Mouse (Mus musculus): ENCODE measurements around the gene Olfr169.
"Not testable (repeated sequence)": the region's sequence is repeated elsewhere in the genome, so short reads cannot be mapped to it uniquely, and the experiment has no call there.

The Olfr169 gene

GRCm38 (mm10) chr16:19571709-19572108 is at the start of gene Olfr169:
TSS of gene Olfr169 (minus strand) at chr16:19571809.
- DNase-seq (ENCODE audit: low read depth, low spot score), result not testable (repeated sequence)

GRCm38 (mm10) chr16:19611782-19612181 is 40.2 kb upstream of the Olfr169 start, which contains the start of gene Olfr170:
TSS of gene Olfr170 (minus strand) at chr16:19611882.
- not testable (repeated sequence) for DNase-seq (ENCODE audit: low read depth, low spot score)

GRCm38 (mm10) chr16:19603166-19603565 is 31.6 kb upstream of the Olfr169 start:
- no peak for DNase-seq (ENCODE audit: low read depth, low spot score)

- not testable (repeated sequence) for DNase-seq (ENCODE audit: low read depth, low spot score)
These were observed 18.2 kb downstream of the Olfr169 start for GRCm38 (mm10) chr16:19553429-19553828.

GRCm38 (mm10) chr16:19552246-19552645 is 19.4 kb downstream of the Olfr169 start:
- DNase-seq (ENCODE audit: low read depth, low spot score), result not testable (repeated sequence)

GRCm38 (mm10) chr16:19535455-19535854 is 36.2 kb downstream of the Olfr169 start, which contains the start of gene Olfr168:
TSS of gene Olfr168 (minus strand) at chr16:19535555.
- DNase-seq (ENCODE audit: low read depth, low spot score), result no peak

GRCm38 (mm10) chr16:19522166-19522565 is 49.4 kb downstream of the Olfr169 start, which contains the start of gene Olfr167:
TSS of gene Olfr167 (minus strand) at chr16:19522266.
- DNase-seq (ENCODE audit: low read depth, low spot score), result no peak

Measured in telencephalon, adult 2 months (tissue).